Mouse (Mus musculus): ENCODE measurements around the gene Lclat1.

GRCm38 (mm10) chr17:73118702-73119101, 10.9 kb downstream of the Lclat1 start:
- TF ChIP-seq CEBPB (IDR thresholded peaks at IDR 0.05; ENCODE audit: low read depth) (no peak), CTCF (IDR thresholded peaks at IDR 0.05; ENCODE audit: control insufficient read depth, insufficient read depth, insufficient read length) (no peak), MAX (IDR thresholded peaks at IDR 0.05) (no peak)

Data from C2C12 (cell line).